Mouse (Mus musculus) megakaryocyte, embryonic 14.5 days (primary cell): ENCODE measurements around the gene Mrpl23.

Source experiments
- FLI1 ChIP-seq: IDR thresholded peaks from 2 replicates; pipeline ENCODE4 v1.6.1; 2012; ENCODE audit warnings: low read length, inconsistent platforms, mixed read lengths
- GATA1 ChIP-seq: IDR thresholded peaks from 3 replicates; pipeline ENCODE4 v1.6.1; 2012; ENCODE audit warnings: mixed read lengths, low read length, inconsistent platforms, borderline replicate concordance

GRCm38 (mm10) chr7:142576472-142577326, 44.2 kb downstream of the Mrpl23 start:
- TF ChIP-seq GATA1 (no peak), FLI1 (no peak)
